ENCODE assay signal across 20 mouse cellular contexts in genomic region chr3:17667016-17667415, GRCm38 (mm10).
A peak's percentile ranks its signal among the peaks of the same experiment; 100 is the strongest.
DNase-seq lines count a peak whose midpoint lies in the region; ATAC-seq lines count a peak whose summit lies in the region.
"Had no signal": no experiment of that assay in that cellular context is flagged by ENCODE, and none has a peak within 500 bp of the region (broad histone marks: within the 10 kb centered on the region; RNA-seq: fewer than 3 reads in every experiment).

No protein-coding gene starts in this region.

- H3K36me3 ChIP-seq in midbrain, embryonic 11.5 days (ENCODE audit: control insufficient read depth, insufficient read depth, low read length) = no peaks in the 10 kb centered on the region; the same call in 1 of the 2 replicates
- H3K36me3 ChIP-seq in midbrain, embryonic 13.5 days = no peaks in the 10 kb centered on the region
- H3K36me3 ChIP-seq: forebrain, embryonic 10.5 days; hindbrain, embryonic 13.5 days had no signal

- no peaks in the 10 kb centered on the region for H3K4me1 ChIP-seq in midbrain, embryonic 11.5 days (ENCODE audit: control insufficient read depth, insufficient read depth, low read length)
- no peaks in the 10 kb centered on the region for H3K4me1 ChIP-seq in midbrain, embryonic 13.5 days (replicated peaks)
- H3K4me1 ChIP-seq: forebrain, embryonic 10.5 days; hindbrain, embryonic 13.5 days had no signal

- H3K27ac ChIP-seq in midbrain, embryonic 11.5 days (ENCODE audit: low read depth, low read length) = no peak overlapping the region
- H3K27ac ChIP-seq in midbrain, embryonic 13.5 days = no peak overlapping the region
- H3K27ac ChIP-seq: forebrain, embryonic 10.5 days; gastrocnemius, adult 2 months; hindbrain, embryonic 13.5 days had no signal

- intact Hi-C loops in left cerebral cortex, postnatal 10 days (cut with DNase I) = no loop called here

- 80% methylated on average over 1 of the region's 1 CpGs for WGBS in midbrain, embryonic 11.5 days
- 97% methylated on average over 1 of the region's 1 CpGs for WGBS in midbrain, embryonic 13.5 days

- no peak overlapping the region for H3K9ac ChIP-seq in midbrain, embryonic 11.5 days (ENCODE audit: low read length)
- no peak overlapping the region for H3K9ac ChIP-seq in midbrain, embryonic 13.5 days (replicated peaks)
- H3K9ac ChIP-seq: hindbrain, embryonic 13.5 days had no signal

- no peak for ATAC-seq in midbrain, embryonic 11.5 days (ENCODE audit: low FRiP score)
- ATAC-seq in midbrain, embryonic 13.5 days = no peak
- no peak for ATAC-seq in megakaryocyte, adult 5-6 weeks (ENCODE audit: poor library complexity, severe bottlenecking)
- ATAC-seq: CD4-positive, CD25-positive, alpha-beta regulatory T cell, adult 4 months; forebrain, embryonic 14.5 days; hindbrain, embryonic 16.5 days had no signal

- peaks cover 3% of the 10 kb centered on the region; the same call in 1 of the 2 replicates for H3K9me3 ChIP-seq in midbrain, embryonic 11.5 days (ENCODE audit: control insufficient read depth, low read length)
- no peaks in the 10 kb centered on the region; the same call in 1 of the 2 replicates for H3K9me3 ChIP-seq in midbrain, embryonic 13.5 days
- H3K9me3 ChIP-seq: forebrain, embryonic 10.5 days had no signal

- DNase-seq in left cerebral cortex, adult 11 months (ENCODE audit: low spot score) = peak; percentile 24
- no peak for DNase-seq in left cerebral cortex, postnatal 10 days (ENCODE audit: extremely low spot score in 1 of 2, low spot score in 2 of 2)
- peak; percentile 57 for DNase-seq in midbrain, embryonic 11.5 days (ENCODE audit: low spot score, missing footprints)
- peak; percentile 4 for DNase-seq in brain, embryonic 18.5 days (ENCODE audit: low read depth, low spot score)
- DNase-seq: adrenal gland, adult 2 months; adrenal gland, postnatal 14 days; cerebellum, adult 18-20 months; cerebellum, adult 9-10 months; cerebellum, postnatal 14 days; gastrocnemius, adult 2 months; gastrocnemius, postnatal 14 days; heart, adult 11 months had no signal

- no peaks in the 10 kb centered on the region for H3K27me3 ChIP-seq in midbrain, embryonic 11.5 days (ENCODE audit: control insufficient read depth, insufficient read depth, low read length)
- no peaks in the 10 kb centered on the region for H3K27me3 ChIP-seq in midbrain, embryonic 13.5 days
- H3K27me3 ChIP-seq: hindbrain, embryonic 13.5 days had no signal

- H3K4me3 ChIP-seq in midbrain, embryonic 11.5 days (ENCODE audit: low read depth, low read length) = no peak overlapping the region
- H3K4me3 ChIP-seq in midbrain, embryonic 13.5 days (replicated peaks) = no peak overlapping the region
- H3K4me3 ChIP-seq: forebrain, embryonic 10.5 days; gastrocnemius, adult 2 months; hindbrain, embryonic 13.5 days had no signal

- no peak overlapping the region for H3K4me2 ChIP-seq in midbrain, embryonic 11.5 days
- H3K4me2 ChIP-seq in midbrain, embryonic 13.5 days (replicated peaks) = no peak overlapping the region
- H3K4me2 ChIP-seq: heart, embryonic 11.5 days; hindbrain, embryonic 13.5 days had no signal

Comparison
In these comparisons a context has a peak if more than half of its experiments do, and no peak if none do; other contexts are left out.
1. DNase-seq: peak in left cerebral cortex, adult 11 months (single experiment), midbrain, embryonic 11.5 days (single experiment) and brain, embryonic 18.5 days (single experiment); none in left cerebral cortex, postnatal 10 days (0 of 2).